Mouse (Mus musculus) hindbrain, embryonic 15.5 days (tissue): ENCODE results near the gene Polr3e. TPM values are rescaled to one million over a fixed set of nuclear protein-coding genes. Genes with fewer than 3 reads are reported as not detected.
A peak's percentile ranks its signal among the peaks of the same experiment; 100 is the strongest.
"Not testable (repeated sequence)": the region's sequence is repeated elsewhere in the genome, so short reads cannot be mapped to it uniquely, and the experiment has no call there.

ENCODE experiments used
- ATAC-seq: fragments of 200-750 bp; cut with Nextera tagmentation; 2 replicates; pipeline ENCODE4 v1.8.0; 2017; ENCODE audit warnings: low read depth, moderate number of reproducible peaks, moderate TSS enrichment; ENCODE audit not compliant: low FRiP score
- H3K27ac ChIP-seq: fragments of 300-500 bp; sonication (generic); replicated peaks from 2 replicates; pipeline ENCODE4 v1.5.1; 2015; ENCODE audit warnings: mild to moderate bottlenecking, inconsistent platforms
- H3K27me3 ChIP-seq: fragments of 300-500 bp; sonication (generic); 2 replicates; pipeline ENCODE4 v1.6.1; 2015; ENCODE audit warnings: control low read depth, inconsistent platforms
- H3K36me3 ChIP-seq: fragments of 300-500 bp; sonication (generic); 2 replicates; pipeline ENCODE4 v1.6.1; 2015; ENCODE audit warnings: control low read depth, inconsistent platforms
- H3K4me1 ChIP-seq: fragments of 300-500 bp; sonication (generic); replicated peaks from 2 replicates; pipeline ENCODE4 v1.6.1; 2015; ENCODE audit warnings: control low read depth, inconsistent platforms
- H3K4me2 ChIP-seq: fragments of 300-500 bp; sonication (generic); 2 replicates; pipeline ENCODE4 v1.6.1; 2015; ENCODE audit warnings: moderate library complexity, mild to moderate bottlenecking, inconsistent platforms
- H3K4me3 ChIP-seq: fragments of 300-500 bp; sonication (generic); 2 replicates; pipeline ENCODE4 v1.5.1; 2015; ENCODE audit warnings: mild to moderate bottlenecking, inconsistent platforms
- H3K9ac ChIP-seq: fragments of 300-500 bp; sonication (generic); 2 replicates; pipeline ENCODE4 v1.6.1; 2015; ENCODE audit warnings: inconsistent platforms
- H3K9me3 ChIP-seq: fragments of 300-500 bp; sonication (generic); 2 replicates; pipeline ENCODE4 v1.6.1; 2016; ENCODE audit warnings: control low read depth, inconsistent platforms
- WGBS: fragments of 180-500 bp; shearing (Covaris S2); methylation state at CpG from one replicate; pipeline ENCODE4 v1.1.7; 2015; 5-methylcytosine and 5-hydroxymethylcytosine counted together
- polyA plus RNA-seq: library from polyadenylated mRNA; unstranded; fragments of >200 nt; fragmentation: Nextera tagmentation; extraction: Ambion mirVana; gene quantifications from 2 replicates; pipeline ENCODE4 v1.2.1, GENCODE M21; 2015

The Polr3e gene
- polyA plus RNA-seq, 1 experiment from 2014 or later = 25.6 TPM

DNA sequence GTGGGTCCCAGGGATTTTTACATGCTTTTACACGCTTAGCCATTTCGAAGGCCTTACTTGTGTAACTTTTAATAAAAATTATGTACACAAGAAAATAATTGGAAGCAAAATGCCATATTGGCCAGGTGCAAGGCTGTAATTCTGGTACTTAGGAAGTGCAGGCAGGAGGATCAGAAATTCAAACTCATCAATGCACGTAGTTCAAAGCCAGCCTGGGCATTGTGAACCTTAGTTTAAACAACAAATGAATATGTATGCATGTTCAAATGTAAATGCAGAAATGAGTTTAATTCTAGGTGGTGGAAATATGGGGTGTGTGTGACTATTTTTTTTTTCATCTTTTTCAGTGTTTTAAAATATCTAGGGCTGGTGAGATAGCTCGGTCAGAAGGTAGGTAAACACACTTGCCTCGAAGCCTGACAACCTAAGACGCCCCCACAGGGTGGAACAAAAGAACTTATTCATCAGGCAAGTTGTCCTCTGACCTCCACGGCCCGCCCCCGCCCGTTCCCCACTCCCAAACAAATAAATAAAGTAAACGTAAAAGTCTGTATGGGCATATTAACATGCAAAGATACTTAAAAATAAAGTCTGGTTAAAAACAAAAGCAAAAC is 1.2 kb upstream of the Polr3e start:
- Histone ChIP-seq H3K9me3 (no peaks in the 10 kb centered on the region), H3K4me3 (no peak overlapping the region), H3K4me2 (peak overlapping the region; percentile 45; the same call in 1 of the 2 replicates), H3K9ac (no peak overlapping the region), H3K4me1 (peaks cover 26% of the 10 kb centered on the region), H3K27me3 (no peaks in the 10 kb centered on the region), H3K36me3 (no peaks in the 10 kb centered on the region), H3K27ac (no peak overlapping the region)
- 20% methylated on average over 11 of the region's 11 CpGs for WGBS
- no peak for ATAC-seq

DNA sequence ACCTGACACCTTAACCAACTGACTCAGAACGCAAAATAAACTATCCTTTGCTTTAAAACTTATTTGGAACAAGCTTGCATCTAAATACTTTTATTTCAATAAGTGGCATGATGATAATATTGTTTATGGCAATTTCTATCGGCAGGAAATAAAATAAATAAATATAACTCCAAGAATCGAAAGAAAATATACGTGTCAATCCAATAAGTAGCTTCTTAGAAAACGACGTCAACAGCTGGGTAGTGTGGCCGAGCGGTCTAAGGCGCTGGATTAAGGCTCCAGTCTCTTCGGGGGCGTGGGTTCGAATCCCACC is 309 bp upstream of the Polr3e start:
- no peak overlapping the region for H3K27ac ChIP-seq
- no peaks in the 10 kb centered on the region for H3K36me3 ChIP-seq
- H3K4me2 ChIP-seq = peak overlapping the region; percentile 45
- H3K9me3 ChIP-seq = no peaks in the 10 kb centered on the region
- peak; percentile 91 for ATAC-seq
- H3K9ac ChIP-seq = no peak overlapping the region
- peaks cover 26% of the 10 kb centered on the region for H3K4me1 ChIP-seq
- 10% methylated on average over 12 of the region's 12 CpGs for WGBS
- peak overlapping the region; percentile 73 for H3K4me3 ChIP-seq
- no peaks in the 10 kb centered on the region for H3K27me3 ChIP-seq

DNA sequence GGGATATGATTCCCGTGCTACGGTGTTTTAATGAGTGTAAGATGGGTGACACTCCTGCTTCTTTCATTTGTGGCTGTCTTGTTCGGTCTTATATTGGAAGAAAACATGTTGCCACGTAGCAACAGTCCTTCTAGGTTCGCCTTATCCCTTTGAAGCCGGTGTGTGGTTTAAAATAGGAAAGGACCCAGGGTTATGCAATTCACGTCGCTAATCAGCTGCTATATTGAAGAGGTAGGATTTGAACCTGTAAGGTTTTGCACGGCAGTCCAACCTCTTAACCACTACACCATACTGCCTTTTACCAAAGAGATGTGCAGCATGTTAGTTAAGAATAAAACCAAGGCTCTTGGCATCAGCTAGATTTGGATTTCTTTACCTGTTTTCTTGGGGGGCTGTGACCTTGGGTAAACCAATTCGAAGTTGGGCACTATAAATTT is 1.0 kb downstream of the Polr3e start:
- Histone ChIP-seq H3K9ac (peak overlapping the region; percentile 81), H3K27ac (peak overlapping the region; percentile 75), H3K4me1 (peaks cover 26% of the 10 kb centered on the region), H3K4me3 (peak overlapping the region; percentile 73), H3K36me3 (no peaks in the 10 kb centered on the region), H3K27me3 (no peaks in the 10 kb centered on the region), H3K4me2 (peak overlapping the region; percentile 69), H3K9me3 (no peaks in the 10 kb centered on the region)
- ATAC-seq = peak; percentile 63
- 7% methylated on average over 10 of the region's 10 CpGs for WGBS

DNA sequence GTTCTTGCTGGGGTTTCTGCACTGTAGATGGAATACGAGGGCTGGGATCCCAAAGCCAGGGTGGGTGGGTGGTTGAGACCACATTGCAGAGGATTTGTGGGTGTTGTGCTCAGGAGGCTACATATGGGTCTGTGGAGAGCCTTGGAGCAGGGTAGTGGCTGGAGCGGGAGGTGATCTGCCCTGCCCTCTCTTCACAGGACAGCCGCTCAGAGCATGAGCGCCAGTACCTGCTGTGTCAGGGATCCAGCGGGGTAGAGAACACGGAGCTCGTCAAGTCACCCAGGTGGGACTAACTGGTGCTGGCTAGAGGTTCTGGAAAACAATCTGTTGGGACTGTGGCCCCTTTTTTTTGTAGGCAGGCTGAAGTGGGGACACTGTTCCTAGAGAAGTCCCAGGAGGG is 15.6 kb downstream of the Polr3e start:
- Histone ChIP-seq H3K4me3 (no peak overlapping the region), H3K9me3 (no peaks in the 10 kb centered on the region), H3K9ac (no peak overlapping the region), H3K27ac (no peak overlapping the region), H3K36me3 (peaks cover 73% of the 10 kb centered on the region), H3K27me3 (no peaks in the 10 kb centered on the region), H3K4me2 (no peak overlapping the region), H3K4me1 (no peaks in the 10 kb centered on the region)
- WGBS = 93% methylated on average over 7 of the region's 7 CpGs
- no peak for ATAC-seq

DNA sequence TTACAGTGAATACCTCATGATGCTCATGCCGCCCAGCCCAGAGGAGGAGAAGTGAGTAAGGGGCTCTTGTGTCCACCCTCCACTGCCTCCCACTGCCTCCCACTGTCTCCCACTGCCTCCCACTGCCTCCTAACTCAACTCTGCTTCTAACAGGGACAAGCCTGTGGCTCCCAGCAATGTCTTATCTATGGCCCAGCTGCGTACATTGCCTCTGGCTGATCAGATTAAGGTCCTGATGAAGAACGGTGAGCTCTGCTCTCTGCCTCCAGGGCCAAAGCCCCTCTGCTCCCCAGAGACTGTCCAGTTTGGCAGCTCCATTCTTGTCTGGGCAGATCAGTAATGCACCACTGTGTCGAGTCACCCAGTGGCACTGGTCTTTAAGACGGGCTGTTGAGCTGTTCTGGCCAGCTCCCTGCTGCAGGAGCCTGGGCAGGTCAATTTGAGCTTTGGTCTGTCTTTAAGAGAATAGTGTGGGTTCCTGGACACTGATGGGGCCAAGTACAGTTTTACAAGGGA is 16.2 kb downstream of the Polr3e start:
- H3K9ac ChIP-seq = no peak overlapping the region
- H3K27ac ChIP-seq = no peak overlapping the region
- 87% methylated on average over 5 of the region's 5 CpGs for WGBS
- no peak overlapping the region for H3K4me3 ChIP-seq
- H3K4me2 ChIP-seq = no peak overlapping the region
- no peaks in the 10 kb centered on the region for H3K27me3 ChIP-seq
- H3K9me3 ChIP-seq = no peaks in the 10 kb centered on the region
- no peak for ATAC-seq
- no peaks in the 10 kb centered on the region for H3K4me1 ChIP-seq
- H3K36me3 ChIP-seq = peaks cover 73% of the 10 kb centered on the region

DNA sequence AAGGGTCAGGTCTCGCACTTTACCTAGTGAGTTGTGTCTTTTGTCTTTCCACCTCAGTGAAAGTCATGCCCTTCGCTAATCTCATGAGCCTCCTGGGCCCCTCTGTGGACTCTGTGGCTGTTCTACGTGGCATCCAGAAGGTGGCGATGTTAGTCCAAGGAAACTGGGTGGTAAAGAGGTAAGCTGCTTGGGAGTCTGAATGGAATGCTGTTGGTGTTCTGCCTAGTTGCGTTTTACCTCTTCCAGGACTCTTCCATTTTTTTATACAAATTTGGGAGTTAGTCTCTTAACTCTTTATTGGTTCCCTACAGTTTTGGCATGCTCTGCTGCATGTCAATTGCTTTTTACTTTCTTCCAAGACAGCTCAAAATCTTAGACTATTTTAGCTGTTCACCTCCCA is 17.2 kb downstream of the Polr3e start:
- Histone ChIP-seq H3K4me2 (no peak overlapping the region), H3K4me3 (no peak overlapping the region), H3K4me1 (no peaks in the 10 kb centered on the region), H3K27ac (no peak overlapping the region), H3K9me3 (no peaks in the 10 kb centered on the region), H3K27me3 (no peaks in the 10 kb centered on the region), H3K36me3 (peaks cover 68% of the 10 kb centered on the region), H3K9ac (no peak overlapping the region)
- ATAC-seq = no peak
- 36% methylated on average over 5 of the region's 5 CpGs for WGBS

DNA sequence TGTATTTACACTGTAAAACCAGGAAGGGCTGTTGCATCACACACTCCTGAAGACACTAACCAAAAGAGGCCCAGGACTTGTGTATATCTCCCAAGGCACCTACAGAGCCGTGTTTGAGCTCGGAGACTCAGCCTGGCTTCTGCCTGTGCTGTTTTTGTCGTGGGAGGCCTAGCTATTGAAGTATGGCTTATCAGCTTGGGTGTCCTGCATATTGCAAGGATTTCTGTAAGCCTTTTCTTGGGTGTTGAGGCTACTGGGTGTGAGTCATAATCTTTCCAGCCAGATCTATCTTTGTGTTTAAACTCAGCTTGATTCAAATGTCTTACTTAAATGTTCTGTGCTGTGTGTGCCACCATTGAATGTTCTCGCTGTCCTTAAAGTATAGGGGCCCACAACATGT is 19.0 kb downstream of the Polr3e start:
- Histone ChIP-seq H3K27ac (no peak overlapping the region), H3K9me3 (no peaks in the 10 kb centered on the region), H3K9ac (no peak overlapping the region), H3K4me2 (no peak overlapping the region), H3K4me3 (no peak overlapping the region), H3K36me3 (peaks cover 75% of the 10 kb centered on the region), H3K4me1 (no peaks in the 10 kb centered on the region), H3K27me3 (no peaks in the 10 kb centered on the region)
- ATAC-seq = no peak
- WGBS = 89% methylated on average over 4 of the region's 4 CpGs

DNA sequence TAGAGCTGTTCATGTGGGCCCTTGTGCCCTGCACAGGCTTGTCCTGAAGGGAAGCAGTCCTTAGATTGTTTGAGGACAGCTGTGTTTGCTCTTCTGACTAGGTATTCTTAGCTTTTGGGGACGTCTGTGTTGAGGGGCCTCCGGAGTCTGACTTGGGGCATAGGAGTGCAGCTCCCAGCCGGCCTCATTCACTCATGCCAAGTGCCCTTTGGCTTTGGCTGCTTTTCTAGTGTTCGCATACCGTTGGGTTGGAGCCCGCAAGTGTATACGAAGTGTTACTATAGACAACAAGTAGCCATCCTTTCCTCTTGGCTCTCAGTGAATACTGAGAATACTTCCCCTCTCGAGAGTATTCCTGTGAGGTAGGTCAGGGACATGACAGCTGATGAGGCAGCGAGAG is 20.7 kb downstream of the Polr3e start:
- H3K27ac ChIP-seq = no peak overlapping the region
- no peak overlapping the region for H3K4me3 ChIP-seq
- H3K4me2 ChIP-seq = no peak overlapping the region
- no peaks in the 10 kb centered on the region for H3K4me1 ChIP-seq
- peak; percentile 24; the same call in 1 of the 2 replicates for ATAC-seq
- H3K36me3 ChIP-seq = peaks cover 73% of the 10 kb centered on the region
- H3K27me3 ChIP-seq = no peaks in the 10 kb centered on the region
- H3K9me3 ChIP-seq = no peaks in the 10 kb centered on the region
- H3K9ac ChIP-seq = no peak overlapping the region
- WGBS = 79% methylated on average over 9 of the region's 9 CpGs

DNA sequence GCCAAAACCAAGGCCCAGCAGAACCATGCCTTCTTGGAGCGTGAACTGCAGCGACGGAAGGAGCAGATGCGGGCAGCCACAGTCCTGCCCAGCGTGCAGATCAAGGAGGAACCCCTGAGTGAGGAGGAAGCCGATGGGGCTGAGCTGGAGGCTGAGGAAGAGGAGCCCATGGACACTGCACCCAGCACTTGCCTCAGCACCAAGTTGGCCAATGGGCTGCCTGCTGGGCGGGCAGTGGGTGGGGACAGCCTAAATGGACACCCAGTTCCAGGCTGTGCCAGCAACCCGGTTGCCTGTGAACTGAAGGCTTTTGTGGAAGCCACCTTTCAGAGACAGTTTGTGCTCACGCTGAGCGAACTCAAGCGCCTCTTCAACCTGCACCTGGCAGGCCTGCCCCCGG is 22.8 kb downstream of the Polr3e start:
- H3K27ac ChIP-seq = no peak overlapping the region
- no peak for ATAC-seq
- H3K4me1 ChIP-seq = no peaks in the 10 kb centered on the region
- no peaks in the 10 kb centered on the region for H3K27me3 ChIP-seq
- H3K4me3 ChIP-seq = no peak overlapping the region
- no peak overlapping the region for H3K9ac ChIP-seq
- no peaks in the 10 kb centered on the region for H3K9me3 ChIP-seq
- peaks cover 73% of the 10 kb centered on the region for H3K36me3 ChIP-seq
- WGBS = 95% methylated on average over 12 of the region's 12 CpGs
- no peak overlapping the region for H3K4me2 ChIP-seq

DNA sequence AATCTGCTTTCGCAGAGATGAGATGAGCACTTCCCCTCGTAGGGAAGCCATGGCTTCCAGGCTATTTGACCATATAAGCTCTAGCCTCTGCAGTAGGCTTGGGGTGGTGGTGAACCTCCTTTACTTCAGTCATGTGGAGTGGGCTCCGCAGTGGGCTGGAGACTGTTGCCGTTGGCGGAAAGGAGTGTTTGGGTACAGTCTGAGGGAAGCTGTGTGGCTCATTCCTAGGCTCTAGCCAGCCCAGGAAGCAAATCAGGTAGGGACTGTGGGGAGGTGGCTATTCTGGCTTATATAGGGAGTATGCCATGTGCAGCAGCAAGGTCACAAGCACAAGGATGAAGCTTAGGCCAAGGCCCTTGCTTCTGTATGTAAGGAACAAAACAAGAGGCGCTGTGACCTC is 23.7 kb downstream of the Polr3e start:
- H3K9me3 ChIP-seq = no peaks in the 10 kb centered on the region
- H3K4me1 ChIP-seq = no peaks in the 10 kb centered on the region
- 94% methylated on average over 6 of the region's 6 CpGs for WGBS
- no peak overlapping the region for H3K4me3 ChIP-seq
- no peak overlapping the region for H3K9ac ChIP-seq
- H3K36me3 ChIP-seq = peaks cover 68% of the 10 kb centered on the region
- ATAC-seq = no peak
- H3K27me3 ChIP-seq = no peaks in the 10 kb centered on the region
- no peak overlapping the region for H3K4me2 ChIP-seq
- H3K27ac ChIP-seq = no peak overlapping the region

DNA sequence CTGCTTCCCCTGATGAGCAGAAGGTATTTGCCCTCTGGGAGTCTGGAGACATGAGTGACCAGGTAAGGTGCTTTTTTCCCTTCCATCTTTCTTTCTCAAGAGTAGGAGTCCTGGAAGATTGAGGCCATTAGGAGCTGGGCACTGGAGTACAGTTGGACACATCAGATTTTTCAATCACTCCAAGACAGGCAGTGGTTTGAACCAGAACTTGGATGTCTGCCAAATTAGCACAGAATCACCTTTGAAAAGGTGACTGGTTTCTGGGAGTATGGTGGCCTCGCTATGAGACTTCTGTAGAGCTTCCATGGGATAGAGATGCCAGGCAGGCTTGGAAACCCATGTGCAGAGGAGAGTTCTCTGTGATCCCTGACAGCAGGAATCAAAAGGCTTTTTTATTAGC is 25.0 kb downstream of the Polr3e start:
- Histone ChIP-seq H3K4me1 (no peaks in the 10 kb centered on the region), H3K27ac (no peak overlapping the region), H3K4me2 (no peak overlapping the region), H3K9ac (no peak overlapping the region), H3K36me3 (peaks cover 65% of the 10 kb centered on the region), H3K9me3 (no peaks in the 10 kb centered on the region), H3K4me3 (no peak overlapping the region), H3K27me3 (no peaks in the 10 kb centered on the region)
- 79% methylated on average over 1 of the region's 1 CpGs for WGBS
- no peak for ATAC-seq

DNA sequence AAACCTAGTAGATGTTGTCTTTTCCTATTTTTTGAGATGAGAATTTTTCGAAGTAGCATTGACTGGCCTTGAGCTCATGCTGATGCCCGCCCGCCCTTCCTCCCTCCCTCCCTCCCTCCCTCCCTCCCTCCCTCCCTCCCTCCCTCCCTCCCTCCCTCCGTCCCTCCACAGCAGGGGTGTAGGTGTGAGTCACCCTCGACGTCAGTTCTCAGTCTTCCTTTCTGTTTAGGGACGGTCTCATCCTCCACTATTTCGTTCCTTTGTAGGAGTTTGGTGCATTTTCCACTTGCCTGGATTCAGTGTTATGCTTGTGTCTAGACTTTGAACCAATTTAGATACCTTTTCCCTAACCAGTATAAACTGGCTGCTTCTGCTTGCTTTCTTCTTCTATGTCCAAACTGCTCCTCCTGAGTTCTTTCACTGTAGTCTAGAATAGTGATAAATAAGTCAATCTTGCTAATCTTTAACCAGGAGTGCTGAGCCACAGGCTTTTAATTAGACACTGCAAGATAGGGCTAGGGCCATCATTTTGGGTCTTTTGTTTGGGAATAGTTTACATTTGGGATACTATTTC is 26.5 kb downstream of the Polr3e start:
- Histone ChIP-seq H3K27ac (no peak overlapping the region), H3K4me1 (no peaks in the 10 kb centered on the region), H3K36me3 (peaks cover 57% of the 10 kb centered on the region), H3K9ac (no peak overlapping the region), H3K4me2 (no peak overlapping the region), H3K4me3 (no peak overlapping the region), H3K27me3 (no peaks in the 10 kb centered on the region), H3K9me3 (no peaks in the 10 kb centered on the region)
- ATAC-seq = no peak
- WGBS = 67% methylated on average over 7 of the region's 8 CpGs

DNA sequence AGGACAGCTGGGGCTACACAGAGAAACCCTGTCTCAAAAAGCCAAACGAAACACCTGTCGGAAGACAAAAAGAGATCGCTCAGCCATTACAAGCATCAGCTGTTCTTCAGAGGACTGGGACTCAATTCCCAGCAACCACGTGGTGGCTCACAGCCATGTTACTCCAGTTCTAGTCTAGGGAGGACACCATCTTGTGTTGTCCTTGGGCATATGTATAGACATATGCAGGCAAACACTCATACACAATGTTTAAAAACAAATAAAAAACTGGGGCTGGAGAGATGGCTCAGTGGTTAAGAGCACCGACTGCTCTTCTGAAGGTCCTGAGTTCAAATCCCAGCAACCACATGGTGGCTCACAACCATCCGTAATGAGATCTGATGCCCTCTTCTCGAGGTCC is 36.0 kb downstream of the Polr3e start:
- not testable (repeated sequence) for H3K9me3 ChIP-seq, H3K27ac ChIP-seq, H3K4me3 ChIP-seq, H3K9ac ChIP-seq, H3K4me1 ChIP-seq, H3K4me2 ChIP-seq, H3K27me3 ChIP-seq, ATAC-seq
- 81% methylated on average over 7 of the region's 7 CpGs for WGBS
- peaks cover 49% of the 10 kb centered on the region for H3K36me3 ChIP-seq
